Mouse (Mus musculus) olfactory bulb, adult 2 months (tissue): ENCODE results near the gene Lamc2.

Experiments used
- CTCF ChIP-seq: fragments of 200-500 bp; IDR thresholded peaks from 2 replicates; pipeline ENCODE4 v1.5.1; 2012; ENCODE audit warnings: low read depth, mild to moderate bottlenecking, low read length, moderate library complexity; ENCODE audit not compliant: insufficient read depth
- POLR2A ChIP-seq: fragments of 200-500 bp; IDR thresholded peaks from 2 replicates; pipeline ENCODE4 v1.6.1; 2012; ENCODE audit warnings: mild to moderate bottlenecking, low read depth, low read length, moderate library complexity; ENCODE audit not compliant: insufficient read depth

DNA sequence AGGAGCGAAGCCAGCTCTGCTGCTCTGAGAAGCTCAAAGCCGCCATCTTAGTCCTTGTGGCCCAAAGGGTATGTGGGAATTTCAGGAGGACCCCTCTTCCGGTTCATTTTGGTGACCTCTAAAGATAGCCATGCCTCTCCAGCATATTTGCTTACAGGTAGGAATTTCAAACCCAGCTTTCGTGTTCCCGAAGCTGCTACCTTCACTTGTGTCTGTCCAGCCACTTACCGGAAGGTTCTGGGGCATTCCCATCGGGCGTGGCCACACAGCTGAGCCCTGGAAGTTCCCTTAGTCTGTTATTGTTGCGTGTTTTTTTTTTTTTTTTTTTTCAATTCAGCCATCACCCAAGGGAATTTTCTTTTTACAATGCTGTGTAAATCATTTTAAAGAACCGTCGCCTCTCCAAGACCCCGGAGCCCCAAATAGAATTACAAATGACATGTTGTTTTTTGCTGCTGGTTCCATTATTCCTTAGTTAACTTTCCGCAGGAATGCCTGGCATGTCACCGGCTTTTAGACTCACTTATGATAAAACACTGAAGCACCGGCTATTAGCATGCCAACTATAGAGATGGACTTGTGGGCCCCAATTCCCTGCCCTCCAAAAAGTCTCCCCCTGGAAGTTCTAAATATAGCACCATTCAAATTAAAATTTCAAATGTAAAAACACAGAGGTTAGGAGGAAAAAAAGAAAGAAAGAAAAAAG, 5.1 kb upstream of the Lamc2 start:
- TF ChIP-seq POLR2A (no peak), CTCF (no peak)
